Mouse (Mus musculus) kidney, postnatal 36 days (tissue): Measurements from ENCODE around the gene Cyb5r3.
A peak's percentile ranks its signal among the peaks of the same experiment; 100 is the strongest.
"Not testable (repeated sequence)": the region's sequence is repeated elsewhere in the genome, so short reads cannot be mapped to it uniquely, and the experiment has no call there.

Experiments
- DNase-seq, 2 experiments: peaks; one replicate each; pipeline ENCODE4 v3.0.0; 2021 to 2022; ENCODE audit warnings: mixed read lengths in 2 of 2

Gene Cyb5r3

DNA sequence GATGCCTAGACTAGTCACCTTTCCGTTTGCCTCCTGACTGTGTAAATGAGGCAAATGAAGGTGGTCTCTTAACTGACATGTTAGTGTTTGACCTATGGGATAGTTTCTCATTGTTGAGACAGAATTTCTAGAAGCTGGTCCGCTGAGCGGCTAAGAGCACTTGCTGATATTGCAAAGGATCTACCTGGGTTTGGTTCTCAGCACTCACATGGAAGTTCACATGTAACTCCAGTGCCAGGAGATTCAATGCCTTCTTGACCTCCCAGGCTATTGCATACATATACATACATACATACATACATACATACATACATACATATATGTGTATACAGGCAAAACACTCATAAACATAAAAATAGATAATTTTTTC lies 22.3 kb downstream of the Cyb5r3 start:
- DNase-seq: peak in 1 of 2 experiments; percentile 17

GRCm38 (mm10) chr15:83149196-83150072 lies 23.0 kb downstream of the Cyb5r3 start, which contains the start of gene Poldip3:
Gene Poldip3 (minus strand): TSS chr15:83149384.
- peak; percentile 99 for DNase-seq

GRCm38 (mm10) chr15:83148801-83149195 lies 23.6 kb downstream of the Cyb5r3 start:
- peak; percentile 67 to 85 for DNase-seq

DNA sequence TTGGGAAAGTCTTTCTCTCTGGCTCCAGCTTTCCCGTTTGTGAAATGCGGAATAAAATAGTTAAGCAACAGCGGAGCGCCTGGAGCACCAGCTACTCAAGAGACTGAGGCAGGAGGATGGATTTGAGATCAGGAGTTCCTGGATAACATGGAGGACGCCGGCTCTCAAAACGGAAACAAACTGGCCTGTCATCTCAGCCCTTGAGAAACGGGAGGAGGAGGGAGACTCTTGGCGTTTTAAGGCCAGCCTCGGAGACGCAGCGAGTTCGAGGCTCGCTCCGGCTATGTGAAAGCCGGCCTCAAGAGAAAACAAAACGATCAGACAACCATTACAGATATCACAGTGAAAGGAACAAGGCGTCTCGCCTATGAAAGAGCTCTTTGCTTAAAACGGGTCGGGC lies 24.0 kb downstream of the Cyb5r3 start:
- no peak for DNase-seq

GRCm38 (mm10) chr15:83145541-83145940 lies 26.9 kb downstream of the Cyb5r3 start:
- no peak for DNase-seq

DNA sequence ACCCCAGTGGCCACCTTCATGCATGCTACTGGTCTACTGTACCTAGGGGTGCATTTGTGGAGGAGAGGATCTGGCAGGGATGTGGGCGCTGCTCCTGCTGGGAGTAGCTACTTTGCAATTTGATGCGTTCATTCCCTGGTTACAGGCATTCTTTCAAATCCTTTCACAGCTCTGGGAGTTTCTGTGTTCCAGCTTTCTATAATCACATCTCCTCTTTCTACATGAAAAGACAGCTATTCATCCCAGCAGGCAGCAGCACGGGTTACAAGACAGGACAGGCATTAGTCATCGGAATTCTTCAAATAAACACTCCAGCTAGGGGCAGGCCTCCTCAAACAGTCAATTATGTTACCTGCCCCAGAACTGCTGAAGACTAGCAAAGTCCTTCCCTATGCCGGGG lies 29.5 kb downstream of the Cyb5r3 start:
- no peak for DNase-seq

- no peak for DNase-seq
These were observed 36.7 kb downstream of the Cyb5r3 start for GRCm38 (mm10) chr15:83135654-83136053.

DNA sequence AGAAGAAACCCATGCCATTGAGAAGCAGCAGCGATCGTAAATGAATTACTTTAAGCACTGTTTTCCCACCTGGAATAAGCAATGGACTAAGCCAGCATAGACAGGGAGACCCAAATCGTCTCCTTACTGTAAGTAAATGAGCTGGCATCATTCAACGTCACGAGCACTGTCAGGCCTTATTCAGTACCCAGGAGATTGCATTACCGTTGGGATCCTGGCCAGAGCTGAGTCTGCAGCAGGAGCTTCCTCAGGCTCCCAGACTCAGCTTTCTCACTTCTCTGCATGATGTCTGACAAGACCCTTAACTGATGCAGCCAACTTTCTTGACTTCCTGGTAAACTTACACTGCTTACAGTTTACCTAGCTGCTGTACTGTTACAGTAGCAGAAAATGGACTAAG lies 37.7 kb downstream of the Cyb5r3 start:
- no peak for DNase-seq

- DNase-seq: no peak
These were observed 42.7 kb downstream of the Cyb5r3 start for GRCm38 (mm10) chr15:83129530-83130231.

DNA sequence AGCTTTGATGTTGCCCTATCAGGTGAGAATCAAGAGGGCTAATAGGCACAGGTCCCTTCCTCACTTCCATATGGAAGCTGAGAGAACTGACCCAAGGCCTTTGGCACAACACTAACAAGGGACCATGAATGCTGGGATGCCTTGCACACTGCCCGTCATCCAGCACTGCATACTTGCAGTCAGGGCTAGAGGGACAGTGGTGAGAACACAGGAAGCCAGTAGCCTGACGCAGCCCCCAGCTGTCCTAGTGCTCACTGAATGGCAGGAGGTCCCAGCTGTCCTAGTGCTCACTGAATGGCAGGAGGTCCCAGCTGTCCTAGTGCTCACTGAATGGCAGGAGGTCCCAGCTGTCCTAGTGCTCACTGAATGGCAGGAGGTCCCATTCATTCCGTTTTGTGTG lies 45.4 kb downstream of the Cyb5r3 start:
- not testable (repeated sequence) for DNase-seq

- DNase-seq: no peak
These were observed 45.8 kb downstream of the Cyb5r3 start for GRCm38 (mm10) chr15:83126582-83126981.

GRCm38 (mm10) chr15:83124625-83125024 lies 47.8 kb downstream of the Cyb5r3 start:
- DNase-seq: no peak

GRCm38 (mm10) chr15:83122566-83123145 lies 49.7 kb downstream of the Cyb5r3 start, which contains the start of gene Rrp7a:
Gene Rrp7a (minus strand): TSS chr15:83122801.
- DNase-seq: peak; percentile 95 to 97

GRCm38 (mm10) chr15:83121709-83122565 lies 50.5 kb downstream of the Cyb5r3 start:
- peak; percentile 41 to 59 for DNase-seq

- DNase-seq: peak; percentile 65 to 78
These were observed 54.0 kb downstream of the Cyb5r3 start for GRCm38 (mm10) chr15:83118360-83118759.

DNA sequence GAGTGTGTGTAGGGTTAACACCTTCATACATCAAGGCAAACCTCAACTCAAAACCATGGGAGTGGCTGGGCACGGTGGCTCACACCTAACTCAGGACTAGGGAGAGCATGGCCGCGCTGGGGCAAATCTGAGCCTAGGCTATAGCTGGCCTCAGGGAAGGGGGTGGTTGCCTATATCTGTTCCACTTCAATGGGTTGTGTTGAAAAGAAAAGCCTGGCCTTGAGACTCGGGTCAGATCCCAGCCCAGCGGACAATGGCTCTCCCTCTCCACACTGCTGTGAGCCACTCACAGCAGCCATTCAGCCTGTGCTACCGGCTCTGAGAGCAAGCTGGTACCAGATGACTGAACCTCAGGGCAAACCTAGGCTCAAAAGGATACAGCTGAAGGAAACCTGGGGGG lies 57.3 kb downstream of the Cyb5r3 start:
- DNase-seq: no peak

DNA sequence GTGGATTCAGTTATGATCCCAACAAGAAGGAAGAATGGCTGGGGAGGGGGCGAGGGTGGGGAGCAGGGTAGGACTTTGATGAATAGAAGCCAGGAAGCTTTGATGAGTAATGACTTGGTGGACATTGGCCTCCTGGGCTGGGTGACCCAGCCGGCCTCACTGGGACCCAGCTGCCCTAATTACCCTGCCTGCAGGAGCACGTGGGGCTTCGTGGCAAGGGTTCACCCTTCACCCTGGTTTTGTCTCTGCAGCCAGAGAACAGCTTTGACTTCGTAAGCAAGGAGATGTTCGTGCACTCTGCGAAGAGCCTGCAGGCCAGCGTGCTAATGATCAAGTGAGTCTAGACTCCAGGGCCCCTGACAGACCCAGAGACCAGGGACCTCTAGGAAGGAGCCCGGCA lies 58.3 kb downstream of the Cyb5r3 start:
- peak; percentile 48 to 62 for DNase-seq

- DNase-seq: peak; percentile 71 to 89
These were observed 59.5 kb downstream of the Cyb5r3 start for GRCm38 (mm10) chr15:83112898-83113297.

DNA sequence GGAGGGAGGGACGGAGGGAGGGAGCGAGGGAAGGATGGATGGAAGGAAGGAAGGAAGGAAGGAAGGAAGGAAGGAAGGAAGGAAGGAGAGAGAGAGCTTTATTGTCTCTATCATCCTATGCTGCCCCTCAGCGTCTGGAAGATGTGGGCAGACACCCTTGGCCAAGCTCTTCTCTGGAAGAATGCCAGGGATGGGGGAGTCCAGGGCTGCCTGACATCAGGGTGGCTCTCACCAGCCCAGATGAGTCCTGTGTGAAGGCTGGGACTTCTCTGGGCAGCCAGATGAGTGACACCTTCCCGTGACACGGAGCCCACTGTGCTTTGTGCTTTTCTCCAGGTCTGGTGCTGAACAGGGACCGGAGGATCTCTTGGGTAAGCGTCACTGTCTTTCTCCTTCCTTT lies 60.5 kb downstream of the Cyb5r3 start:
- DNase-seq: no peak

- no peak for DNase-seq
These were observed 61.1 kb downstream of the Cyb5r3 start for GRCm38 (mm10) chr15:83111290-83111689.

GRCm38 (mm10) chr15:83107814-83108213 lies 64.6 kb downstream of the Cyb5r3 start:
- DNase-seq: no peak

GRCm38 (mm10) chr15:83106426-83106825 lies 66.0 kb downstream of the Cyb5r3 start:
- no peak for DNase-seq
